Mouse (Mus musculus) intestine, postnatal 0 days (tissue): ENCODE measurements around the gene Ppp4r3a. TPM values are rescaled to one million over a fixed set of nuclear protein-coding genes. Genes with fewer than 3 reads are reported as not detected.
A peak's percentile ranks its signal among the peaks of the same experiment; 100 is the strongest.
"Not testable (repeated sequence)": the region's sequence is repeated elsewhere in the genome, so short reads cannot be mapped to it uniquely, and the experiment has no call there.

Experiments
- ATAC-seq: fragments of 200-750 bp; cut with Nextera tagmentation; 2 replicates; pipeline ENCODE4 v1.8.0; 2017; ENCODE audit warnings: mild to moderate bottlenecking, moderate TSS enrichment, moderate library complexity
- H3K27ac ChIP-seq: fragments of 300-500 bp; sonication (generic); 2 replicates; pipeline ENCODE4 v1.5.1; 2014; ENCODE audit warnings: mild to moderate bottlenecking, low read depth, low read length, moderate library complexity
- H3K27me3 ChIP-seq: fragments of 300-500 bp; sonication (generic); replicated peaks from 2 replicates; pipeline ENCODE4 v1.6.1; 2014; ENCODE audit warnings: low read length, mixed read lengths; ENCODE audit not compliant: control insufficient read depth, insufficient read depth
- H3K36me3 ChIP-seq: fragments of 300-500 bp; sonication (generic); 2 replicates; pipeline ENCODE4 v1.6.1; 2014; ENCODE audit warnings: mild to moderate bottlenecking, moderate library complexity; ENCODE audit not compliant: control insufficient read depth, insufficient read depth
- H3K4me1 ChIP-seq: fragments of 300-500 bp; sonication (generic); replicated peaks from 2 replicates; pipeline ENCODE4 v1.6.1; 2014; ENCODE audit warnings: antibody characterized with exemption, low read length, mixed read lengths; ENCODE audit not compliant: control insufficient read depth, insufficient read depth
- H3K4me2 ChIP-seq: fragments of 300-500 bp; sonication (generic); replicated peaks from 2 replicates; pipeline ENCODE4 v1.6.1; 2014; ENCODE audit warnings: low read depth, mild to moderate bottlenecking, moderate library complexity
- H3K4me3 ChIP-seq: fragments of 300-500 bp; sonication (generic); 2 replicates; pipeline ENCODE4 v1.5.1; 2014; ENCODE audit warnings: low read depth, low read length
- H3K9ac ChIP-seq: fragments of 300-500 bp; sonication (generic); 2 replicates; pipeline ENCODE4 v1.6.1; 2014; ENCODE audit warnings: mild to moderate bottlenecking, low read depth, low read length
- H3K9me3 ChIP-seq: fragments of 300-500 bp; sonication (generic); 2 replicates; pipeline ENCODE4 v1.6.1; 2016; ENCODE audit warnings: mixed run types; ENCODE audit not compliant: control insufficient read depth
- CTCF ChIP-seq: sonication (generic); IDR thresholded peaks from 2 replicates; pipeline ENCODE4 v1.5.1; 2016; ENCODE audit warnings: low read depth, mild to moderate bottlenecking, control low read depth, antibody characterized with exemption, moderate library complexity
- WGBS: fragments of 180-500 bp; shearing (Covaris S2); extraction: QIAGEN DNeasy Blood & Tissue Kit; methylation state at CpG from one replicate; pipeline ENCODE4 v1.1.7; 2014; 5-methylcytosine and 5-hydroxymethylcytosine counted together
- polyA plus RNA-seq: library from polyadenylated mRNA; unstranded; fragments of >200 nt; fragmentation: Nextera tagmentation; extraction: Ambion mirVana; gene quantifications from 2 replicates; pipeline ENCODE4 v1.2.1, GENCODE M21; 2015

Ppp4r3a gene
- polyA plus RNA-seq, 1 experiment from 2014 or later, result 18.4 TPM

DNA sequence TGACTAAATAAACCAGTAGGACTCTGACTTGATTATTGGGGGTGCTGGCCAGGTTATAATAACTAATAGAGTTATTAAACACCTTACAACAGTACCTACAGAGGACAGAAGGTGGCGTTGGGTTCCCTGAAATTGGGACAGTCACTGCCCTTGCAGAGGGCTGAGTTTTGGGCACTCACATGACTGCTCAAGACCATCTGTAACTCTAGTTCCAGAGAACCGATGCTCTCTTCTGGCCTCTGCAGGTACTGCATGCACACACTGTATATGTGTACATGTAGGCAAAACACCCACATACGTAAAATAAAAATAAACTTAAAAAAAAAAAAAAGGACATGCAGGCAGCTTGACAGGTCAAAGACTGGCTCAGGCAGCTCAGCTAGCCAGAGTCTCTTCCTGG lies 19.1 kb upstream of the Ppp4r3a start:
- Histone ChIP-seq H3K27me3 (no peaks in the 10 kb centered on the region), H3K4me2 (no peak overlapping the region), H3K27ac (no peak overlapping the region), H3K9ac (no peak overlapping the region), H3K4me1 (no peaks in the 10 kb centered on the region), H3K9me3 (no peaks in the 10 kb centered on the region), H3K4me3 (no peak overlapping the region), H3K36me3 (no peaks in the 10 kb centered on the region)
- no peak for ATAC-seq
- TF ChIP-seq CTCF, result peak; percentile 66
- 79% methylated on average over 3 of the region's 3 CpGs for WGBS

DNA sequence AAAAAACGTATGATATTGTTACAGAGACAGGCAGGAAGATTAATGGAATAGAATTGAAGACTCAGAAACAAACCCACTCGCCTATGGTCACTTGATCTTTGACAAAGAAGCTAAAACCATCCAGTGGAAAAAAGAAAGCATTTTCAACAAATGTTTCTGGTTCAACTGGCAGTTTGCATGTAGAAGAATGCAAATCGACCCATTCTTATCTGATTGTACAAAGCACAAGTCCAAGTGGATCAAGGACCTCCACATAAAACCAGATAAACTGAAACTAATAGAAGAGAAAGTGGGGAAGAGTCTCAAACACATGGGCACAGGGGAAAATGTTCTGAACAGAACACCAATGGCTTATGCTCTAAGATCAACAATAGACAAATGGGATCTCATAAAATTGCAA lies 10.2 kb upstream of the Ppp4r3a start:
- ATAC-seq, H3K27ac ChIP-seq, H3K4me2 ChIP-seq, H3K4me1 ChIP-seq, H3K9me3 ChIP-seq, H3K9ac ChIP-seq, H3K27me3 ChIP-seq, H3K36me3 ChIP-seq, H3K4me3 ChIP-seq: not testable (repeated sequence)
- 48% methylated on average over 3 of the region's 3 CpGs for WGBS

- H3K27me3 ChIP-seq, result no peaks in the 10 kb centered on the region
- H3K9me3 ChIP-seq, result no peaks in the 10 kb centered on the region
- no peak for TF ChIP-seq CTCF
- no peak overlapping the region for H3K4me3 ChIP-seq
- WGBS, result 79% methylated on average over 1 of the region's 1 CpGs
- no peak for ATAC-seq
- no peak overlapping the region for H3K9ac ChIP-seq
- no peaks in the 10 kb centered on the region for H3K36me3 ChIP-seq
- no peaks in the 10 kb centered on the region for H3K4me1 ChIP-seq
- H3K4me2 ChIP-seq, result no peak overlapping the region
- no peak overlapping the region for H3K27ac ChIP-seq
These were observed 6.5 kb upstream of the Ppp4r3a start for GRCm38 (mm10) chr12:101089955-101090354.

GRCm38 (mm10) chr12:101087406-101087805 lies 3.9 kb upstream of the Ppp4r3a start:
- Histone ChIP-seq H3K9ac (no peak overlapping the region), H3K27ac (no peak overlapping the region), H3K36me3 (no peaks in the 10 kb centered on the region), H3K4me3 (no peak overlapping the region), H3K4me2 (no peak overlapping the region), H3K9me3 (no peaks in the 10 kb centered on the region), H3K27me3 (no peaks in the 10 kb centered on the region), H3K4me1 (no peaks in the 10 kb centered on the region)
- 77% methylated on average over 1 of the region's 1 CpGs for WGBS
- no peak for ATAC-seq
- no peak for TF ChIP-seq CTCF

DNA sequence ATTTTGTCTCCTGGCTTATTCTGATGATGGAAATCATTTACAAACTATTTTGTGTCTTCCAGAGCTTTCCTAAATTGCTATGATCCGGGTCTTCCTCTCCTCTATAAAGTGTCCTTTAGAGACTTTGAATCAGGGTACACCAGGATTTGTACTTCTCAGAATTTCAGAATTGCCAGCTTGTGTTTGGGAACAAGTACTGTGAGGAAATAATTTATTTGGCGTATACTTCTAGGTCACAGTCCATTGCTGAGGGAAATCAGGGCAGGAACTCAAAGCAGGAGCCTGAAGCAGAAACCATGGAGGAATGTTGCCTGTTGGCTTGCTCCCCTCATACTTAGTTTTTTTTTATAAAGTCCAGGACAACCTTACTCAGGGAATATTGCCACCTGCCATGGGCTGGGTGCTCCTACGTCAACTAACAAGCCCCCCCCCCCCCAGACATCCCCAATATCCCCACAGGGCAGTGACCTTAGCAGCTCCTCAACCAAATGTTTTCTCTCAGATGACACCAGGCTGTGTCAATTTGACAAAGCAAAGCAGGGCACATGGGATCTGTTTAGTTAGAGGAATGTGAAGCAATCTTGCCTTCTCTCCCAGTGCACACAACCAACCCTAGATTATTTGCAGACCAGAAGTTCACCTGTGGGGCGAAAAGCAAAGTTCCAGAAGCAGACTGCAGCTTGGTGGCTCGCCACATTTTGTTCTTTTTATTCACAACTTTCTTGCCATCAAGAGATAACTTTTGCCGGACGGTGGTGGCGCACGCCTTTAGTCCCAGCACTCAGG lies 1.6 kb upstream of the Ppp4r3a start:
- H3K27me3 ChIP-seq, result no peaks in the 10 kb centered on the region
- no peak for ATAC-seq
- H3K4me3 ChIP-seq, result no peak overlapping the region
- no peaks in the 10 kb centered on the region for H3K9me3 ChIP-seq
- no peaks in the 10 kb centered on the region for H3K36me3 ChIP-seq
- TF ChIP-seq CTCF, result no peak
- 90% methylated on average over 8 of the region's 9 CpGs for WGBS
- H3K4me2 ChIP-seq, result no peak overlapping the region
- H3K9ac ChIP-seq, result no peak overlapping the region
- no peak overlapping the region for H3K27ac ChIP-seq
- no peaks in the 10 kb centered on the region; the same call in 1 of the 2 replicates for H3K4me1 ChIP-seq

- H3K36me3 ChIP-seq, result no peaks in the 10 kb centered on the region
- H3K4me3 ChIP-seq, result peak overlapping the region; percentile 89
- H3K27me3 ChIP-seq, result no peaks in the 10 kb centered on the region
- peak overlapping the region; percentile 92 for H3K27ac ChIP-seq
- H3K9me3 ChIP-seq, result no peaks in the 10 kb centered on the region
- ATAC-seq, result no peak
- H3K4me2 ChIP-seq, result peak overlapping the region; percentile 72
- H3K4me1 ChIP-seq, result no peaks in the 10 kb centered on the region; the same call in 1 of the 2 replicates
- TF ChIP-seq CTCF, result peak; percentile 36
- WGBS, result 14% methylated on average over 4 of the region's 4 CpGs
- H3K9ac ChIP-seq, result peak overlapping the region; percentile 91
These were observed 735 bp upstream of the Ppp4r3a start for GRCm38 (mm10) chr12:101084237-101084636.
